Mouse (Mus musculus): Measurements from ENCODE around the gene Nat8l.

GRCm38 (mm10) chr5:33953471-33954185, 42.2 kb upstream of the Nat8l start:
- no peak for TF ChIP-seq CTCF (IDR thresholded peaks at IDR 0.05; ENCODE audit: control insufficient read depth, insufficient read depth, insufficient replicate concordance, low read depth, low read length)
- TF ChIP-seq POLR2A (IDR thresholded peaks at IDR 0.05; ENCODE audit: control insufficient read depth, low read depth, low read length), result no peak
